Comparison of ENCODE assay signal across 10 mouse cellular contexts in genomic region chr17:45598891-45599290, GRCm38 (mm10). TPM values are rescaled to one million over a fixed set of nuclear protein-coding genes. Genes with fewer than 3 reads are reported as not detected.
DNase-seq lines count a peak whose midpoint lies in the region; ATAC-seq lines count a peak whose summit lies in the region.
"Had no signal": no experiment of that assay in that cellular context is flagged by ENCODE, and none has a peak within 500 bp of the region (broad histone marks: within the 10 kb centered on the region; RNA-seq: fewer than 3 reads in every experiment).

No protein-coding gene starts in this region.

- H3K27ac ChIP-seq in lung, embryonic 15.5 days = no peak overlapping the region
- H3K27ac ChIP-seq in forebrain, embryonic 13.5 days = no peak overlapping the region
- H3K27ac ChIP-seq in limb, embryonic 12.5 days = no peak overlapping the region
- H3K27ac ChIP-seq in stomach, embryonic 14.5 days (ENCODE audit: low read length) = no peak overlapping the region

- WGBS in lung, embryonic 15.5 days = 34% methylated on average over 3 of the region's 3 CpGs
- WGBS in forebrain, embryonic 13.5 days = 36% methylated on average over 3 of the region's 3 CpGs
- WGBS in limb, embryonic 12.5 days = 66% methylated on average over 3 of the region's 3 CpGs
- WGBS in stomach, embryonic 14.5 days = 33% methylated on average over 3 of the region's 3 CpGs

- H3K27me3 ChIP-seq in lung, embryonic 15.5 days = peaks cover 21% of the 10 kb centered on the region
- peaks cover 42% of the 10 kb centered on the region for H3K27me3 ChIP-seq in forebrain, embryonic 13.5 days
- H3K27me3 ChIP-seq in limb, embryonic 12.5 days = peaks cover 62% of the 10 kb centered on the region
- no peaks in the 10 kb centered on the region for H3K27me3 ChIP-seq in stomach, embryonic 14.5 days (ENCODE audit: control insufficient read depth, insufficient read depth, low read length)

- peaks cover 55% of the 10 kb centered on the region for H3K4me1 ChIP-seq in lung, embryonic 15.5 days
- H3K4me1 ChIP-seq in forebrain, embryonic 13.5 days = peaks cover 52% of the 10 kb centered on the region
- peaks cover 68% of the 10 kb centered on the region for H3K4me1 ChIP-seq in limb, embryonic 12.5 days (replicated peaks)
- H3K4me1 ChIP-seq in stomach, embryonic 14.5 days (ENCODE audit: control insufficient read depth, insufficient read depth, low read length) = peaks cover 31% of the 10 kb centered on the region

- H3K9ac ChIP-seq in lung, embryonic 15.5 days = no peak overlapping the region
- H3K9ac ChIP-seq in forebrain, embryonic 13.5 days = peak overlapping the region; percentile 55; the same call in 1 of the 2 replicates
- no peak overlapping the region for H3K9ac ChIP-seq in limb, embryonic 12.5 days (replicated peaks)
- H3K9ac ChIP-seq in stomach, embryonic 14.5 days (replicated peaks; ENCODE audit: low read depth, low read length) = no peak overlapping the region; the same call in 1 of the 2 replicates

- ATAC-seq in lung, embryonic 15.5 days (ENCODE audit: borderline replicate concordance, extremely low read depth, low FRiP score, low TSS enrichment) = no peak
- no peak for ATAC-seq in forebrain, embryonic 13.5 days
- no peak for ATAC-seq in limb, embryonic 12.5 days (ENCODE audit: insufficient number of reproducible peaks, insufficient read depth, low FRiP score, low TSS enrichment, low read depth)
- no peak for ATAC-seq in stomach, embryonic 14.5 days (ENCODE audit: insufficient number of reproducible peaks, insufficient read depth, low FRiP score, low read depth)
- ATAC-seq: inflammation-experienced regulatory T-cells, adult 6 months had no signal

- no peaks in the 10 kb centered on the region for H3K36me3 ChIP-seq in lung, embryonic 15.5 days
- no peaks in the 10 kb centered on the region for H3K36me3 ChIP-seq in forebrain, embryonic 13.5 days (ENCODE audit: poor library complexity, severe bottlenecking)
- no peaks in the 10 kb centered on the region for H3K36me3 ChIP-seq in limb, embryonic 12.5 days
- no peaks in the 10 kb centered on the region for H3K36me3 ChIP-seq in stomach, embryonic 14.5 days (ENCODE audit: control insufficient read depth, insufficient read depth, low read length)

- peak overlapping the region; percentile 75 for H3K4me2 ChIP-seq in lung, embryonic 15.5 days
- peak overlapping the region; percentile 62 for H3K4me2 ChIP-seq in forebrain, embryonic 13.5 days
- peak overlapping the region; percentile 78 for H3K4me2 ChIP-seq in limb, embryonic 12.5 days
- H3K4me2 ChIP-seq in stomach, embryonic 14.5 days (replicated peaks; ENCODE audit: low read depth, low read length) = peak overlapping the region; percentile 55

- peak overlapping the region; percentile 33; the same call in 1 of the 2 replicates for H3K4me3 ChIP-seq in lung, embryonic 15.5 days
- 0 out of 2 replicates have a peak overlapping the region, but pooled peaks have one; percentile 32 for H3K4me3 ChIP-seq in forebrain, embryonic 13.5 days
- peak overlapping the region; percentile 39 for H3K4me3 ChIP-seq in limb, embryonic 12.5 days (replicated peaks)
- H3K4me3 ChIP-seq in stomach, embryonic 14.5 days (ENCODE audit: low read depth, low read length) = peak overlapping the region; percentile 22; the same call in 1 of the 2 replicates

- DNase-seq in lung, postnatal 25 days (ENCODE audit: low spot score) = no peak
- DNase-seq in left cerebral cortex, adult 8-10 months (ENCODE audit: low spot score in 2 of 2) = no peak
- DNase-seq in left cerebral cortex, adult 18-20 months (ENCODE audit: low spot score in 2 of 2) = no peak

- no peaks in the 10 kb centered on the region for H3K9me3 ChIP-seq in lung, embryonic 15.5 days
- no peaks in the 10 kb centered on the region for H3K9me3 ChIP-seq in forebrain, embryonic 13.5 days (replicated peaks)
- no peaks in the 10 kb centered on the region for H3K9me3 ChIP-seq in limb, embryonic 12.5 days
- H3K9me3 ChIP-seq in stomach, embryonic 14.5 days (ENCODE audit: control insufficient read depth, low read depth, low read length) = no peaks in the 10 kb centered on the region

RNA-seq across cellular contexts. Expression of gene Slc29a1, which starts 0.5 kb away (rescaled TPM):
- polyA plus RNA-seq in lung, embryonic 15.5 days (2015; fragmentation: Nextera tagmentation; extraction: Ambion mirVana) = 92.1 and 103 TPM in 2 replicates
- 47.2 and 51.9 TPM in 2 replicates for polyA plus RNA-seq in forebrain, embryonic 13.5 days (2015; fragmentation: Nextera tagmentation; extraction: Ambion mirVana)
- 55.4 and 58.7 TPM in 2 replicates for polyA plus RNA-seq in limb, embryonic 12.5 days (2016; fragmentation: Nextera tagmentation; extraction: Ambion mirVana)
- polyA plus RNA-seq in stomach, embryonic 14.5 days (2014; fragmentation: Nextera tagmentation; extraction: Ambion mirVana) = 72.2 and 73.0 TPM in 2 replicates
- 10 to 100 TPM; 27.4 to 32.1 (median 29.5) TPM for total RNA-seq in left cerebral cortex, adult 8-10 months (2022)
- total RNA-seq in left cerebral cortex, adult 18-20 months (2021) = 10 to 100 TPM; 21.7 to 28.0 TPM

RNA-seq across cellular contexts. Expression of gene Mymx, which starts 3.0 kb away (rescaled TPM):
- 0.36 and 0.41 TPM in 2 replicates for polyA plus RNA-seq in lung, embryonic 15.5 days (2015; fragmentation: Nextera tagmentation; extraction: Ambion mirVana)
- polyA plus RNA-seq in forebrain, embryonic 13.5 days (2015; fragmentation: Nextera tagmentation; extraction: Ambion mirVana) = not detected in 2 replicates
- 15.8 and 16.4 TPM in 2 replicates for polyA plus RNA-seq in limb, embryonic 12.5 days (2016; fragmentation: Nextera tagmentation; extraction: Ambion mirVana)
- polyA plus RNA-seq in stomach, embryonic 14.5 days (2014; fragmentation: Nextera tagmentation; extraction: Ambion mirVana) = 0.36 and 0.55 TPM in 2 replicates
- not detected for total RNA-seq in left cerebral cortex, adult 8-10 months (2022)
- total RNA-seq in left cerebral cortex, adult 18-20 months (2021) = not detected
- total RNA-seq: common myeloid progenitor, adult 5-6 weeks; megakaryocyte-erythroid progenitor cell, adult 5-6 weeks had no signal
- polyA plus RNA-seq: inflammation-experienced regulatory T-cells, adult 6 months had no signal

RNA-seq across cellular contexts. Expression of gene Hsp90ab1, which starts 25.8 kb away (rescaled TPM):
- polyA plus RNA-seq in lung, embryonic 15.5 days (2015; fragmentation: Nextera tagmentation; extraction: Ambion mirVana) = 1,572 and 1,619 TPM in 2 replicates
- polyA plus RNA-seq in forebrain, embryonic 13.5 days (2015; fragmentation: Nextera tagmentation; extraction: Ambion mirVana) = 1,763 and 1,849 TPM in 2 replicates
- polyA plus RNA-seq in limb, embryonic 12.5 days (2016; fragmentation: Nextera tagmentation; extraction: Ambion mirVana) = 1,474 and 1,563 TPM in 2 replicates
- 1,573 and 1,607 TPM in 2 replicates for polyA plus RNA-seq in stomach, embryonic 14.5 days (2014; fragmentation: Nextera tagmentation; extraction: Ambion mirVana)
- 1,000 to 10,000 TPM; 1,476 to 1,616 (median 1,547) TPM for total RNA-seq in left cerebral cortex, adult 8-10 months (2022)
- 1,000 to 10,000 TPM; 1,506 to 1,598 TPM for total RNA-seq in left cerebral cortex, adult 18-20 months (2021)

RNA-seq across cellular contexts. Expression of gene Slc35b2, which starts 35.2 kb away (rescaled TPM):
- 137 and 141 TPM in 2 replicates for polyA plus RNA-seq in lung, embryonic 15.5 days (2015; fragmentation: Nextera tagmentation; extraction: Ambion mirVana)
- 89.1 and 107 TPM in 2 replicates for polyA plus RNA-seq in forebrain, embryonic 13.5 days (2015; fragmentation: Nextera tagmentation; extraction: Ambion mirVana)
- polyA plus RNA-seq in limb, embryonic 12.5 days (2016; fragmentation: Nextera tagmentation; extraction: Ambion mirVana) = 96.9 and 106 TPM in 2 replicates
- polyA plus RNA-seq in stomach, embryonic 14.5 days (2014; fragmentation: Nextera tagmentation; extraction: Ambion mirVana) = 117 and 120 TPM in 2 replicates
- total RNA-seq in left cerebral cortex, adult 8-10 months (2022) = 10 to 100 TPM; 26.8 to 33.4 (median 29.4) TPM
- 10 to 100 TPM; 26.0 to 30.0 TPM for total RNA-seq in left cerebral cortex, adult 18-20 months (2021)

RNA-seq across cellular contexts. Expression of gene Nfkbie, which starts 43.4 kb away (rescaled TPM):
- 3.0 and 5.0 TPM in 2 replicates for polyA plus RNA-seq in lung, embryonic 15.5 days (2015; fragmentation: Nextera tagmentation; extraction: Ambion mirVana)
- 5.1 TPM in 2 replicates for polyA plus RNA-seq in forebrain, embryonic 13.5 days (2015; fragmentation: Nextera tagmentation; extraction: Ambion mirVana)
- polyA plus RNA-seq in limb, embryonic 12.5 days (2016; fragmentation: Nextera tagmentation; extraction: Ambion mirVana) = 6.5 and 6.6 TPM in 2 replicates
- polyA plus RNA-seq in stomach, embryonic 14.5 days (2014; fragmentation: Nextera tagmentation; extraction: Ambion mirVana) = 3.7 and 4.2 TPM in 2 replicates
- total RNA-seq in left cerebral cortex, adult 8-10 months (2022) = 1 to 10 TPM; 2.1 to 3.2 (median 2.5) TPM
- 1 to 10 TPM; 1.8 to 2.8 TPM for total RNA-seq in left cerebral cortex, adult 18-20 months (2021)

Comparison
In these comparisons a context has a peak if more than half of its experiments do, and no peak if none do; other contexts are left out.
1. RNA of gene Mymx, which starts 3.0 kb away (polyA plus RNA-seq): 15.8 to 16.4 TPM in limb, embryonic 12.5 days; 0.36 to 0.41 TPM in lung, embryonic 15.5 days, 0.36 to 0.55 TPM in stomach, embryonic 14.5 days and not detected in forebrain, embryonic 13.5 days; every median in the first group is over 10 times any median in the second.
2. Peak in every context shown above with its lines, with median percentiles within 50 percentile points of each other: H3K4me2 ChIP-seq and H3K4me3 ChIP-seq.